Mouse (Mus musculus): ENCODE data around the gene Slc17a1. TPM values are rescaled to one million over a fixed set of nuclear protein-coding genes. Genes with fewer than 3 reads are reported as not detected.

The Slc17a1 gene
- polyA plus RNA-seq, 1 experiment from 2014 or later, result 0.53 TPM

DNA sequence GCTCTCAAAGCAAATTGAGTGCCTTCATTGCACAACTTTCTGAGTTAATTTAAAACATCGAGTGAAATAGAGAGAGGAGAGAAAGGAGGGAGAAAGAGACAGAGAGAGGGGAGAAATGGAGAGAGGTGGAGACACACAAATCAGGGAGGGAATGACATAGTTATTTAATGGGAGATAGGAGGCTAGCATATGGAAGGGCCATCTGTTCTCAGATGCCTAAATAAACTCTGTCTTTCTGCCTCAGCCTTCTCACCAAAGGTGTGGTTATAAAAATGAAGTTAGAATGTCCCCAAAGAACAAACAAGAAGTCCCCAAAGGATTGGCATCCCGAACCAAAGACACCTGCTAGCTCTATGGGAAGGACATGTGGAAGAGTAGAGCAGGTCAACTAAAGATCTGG lies 18.3 kb upstream of the Slc17a1 start:
- ATAC-seq (replicated peaks; ENCODE audit: low FRiP score, low TSS enrichment, low read depth), result no peak
- 89% methylated on average over 2 of the region's 2 CpGs for whole genome bisulfite sequencing

DNA sequence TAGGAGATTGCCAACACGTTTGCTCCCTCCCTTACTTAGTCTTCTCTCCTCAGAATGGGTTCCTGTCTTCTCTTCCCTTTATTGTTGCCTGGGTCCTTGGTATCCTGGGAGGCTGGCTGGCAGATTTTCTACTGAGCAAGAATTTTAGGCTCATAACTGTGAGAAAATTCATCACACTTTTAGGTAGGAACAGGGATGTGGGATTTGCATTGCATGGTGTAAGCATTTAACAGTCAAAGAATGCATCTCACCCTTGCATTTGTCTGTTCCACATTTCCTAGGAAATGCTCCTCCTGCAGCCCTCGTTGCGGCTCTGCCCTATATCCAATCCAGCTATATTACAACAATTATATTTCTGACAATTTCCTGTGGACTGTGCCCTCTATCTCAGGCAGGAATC lies 11.1 kb upstream of the Slc17a1 start:
- no peak for DNase-seq (ENCODE audit: low spot score)
- H3K4me3 ChIP-seq (ENCODE audit: low read depth, low read length), result no peak overlapping the region
- no peak overlapping the region for H3K27ac ChIP-seq (ENCODE audit: low read depth)
- no peaks in the 10 kb centered on the region for H3K9me3 ChIP-seq (ENCODE audit: control insufficient read depth, low read length)
- no peaks in the 10 kb centered on the region; the same call in 1 of the 2 replicates for H3K4me1 ChIP-seq (replicated peaks; ENCODE audit: control insufficient read depth, insufficient read depth, low read length)
- H3K36me3 ChIP-seq (ENCODE audit: control insufficient read depth, insufficient read depth, low read length), result no peaks in the 10 kb centered on the region
- WGBS, result 58% methylated on average over 3 of the region's 3 CpGs
- H3K4me2 ChIP-seq (ENCODE audit: low read length), result no peak overlapping the region
- no peak overlapping the region for H3K9ac ChIP-seq (ENCODE audit: low read length)
- no peaks in the 10 kb centered on the region for H3K27me3 ChIP-seq (replicated peaks; ENCODE audit: control insufficient read depth, insufficient read depth, low read length)
- ATAC-seq (replicated peaks; ENCODE audit: low FRiP score, low TSS enrichment, low read depth), result no peak

More for the DNA sequence above, 18.3 kb upstream of the Slc17a1 start:
- Histone ChIP-seq H3K4me1 (replicated peaks; ENCODE audit: control insufficient read depth, insufficient read depth, low read length) (no peaks in the 10 kb centered on the region), H3K36me3 (ENCODE audit: control insufficient read depth, insufficient read depth, low read length) (no peaks in the 10 kb centered on the region), H3K4me3 (ENCODE audit: low read depth, low read length) (no peak overlapping the region), H3K4me2 (ENCODE audit: low read length) (no peak overlapping the region), H3K9me3 (ENCODE audit: control insufficient read depth, low read length) (no peaks in the 10 kb centered on the region), H3K9ac (ENCODE audit: low read length) (no peak overlapping the region), H3K27me3 (replicated peaks; ENCODE audit: control insufficient read depth, insufficient read depth, low read length) (no peaks in the 10 kb centered on the region), H3K27ac (ENCODE audit: low read depth) (no peak overlapping the region)
- DNase-seq (ENCODE audit: low spot score), result no peak

DNA sequence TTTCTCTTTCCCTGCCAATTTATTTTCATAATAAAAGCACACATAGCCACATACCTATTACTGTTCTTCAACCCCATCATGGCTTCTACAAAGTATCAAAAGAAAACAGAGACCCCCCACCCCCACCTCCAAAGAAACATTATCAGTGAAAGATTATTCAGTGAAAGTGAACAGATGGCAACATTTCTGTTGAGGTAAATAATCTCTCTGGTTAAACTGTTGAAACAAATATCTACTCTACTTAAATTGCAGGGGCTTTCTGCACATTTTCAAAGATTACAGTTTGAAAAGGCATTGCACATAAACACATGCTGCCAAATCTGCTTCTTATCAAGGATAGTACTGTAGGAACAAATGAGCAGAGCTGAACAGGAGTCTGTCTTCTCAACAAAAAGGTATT lies 5.7 kb upstream of the Slc17a1 start:
- H3K27ac ChIP-seq (ENCODE audit: low read depth), result no peak overlapping the region
- H3K4me3 ChIP-seq (ENCODE audit: low read depth, low read length), result no peak overlapping the region
- DNase-seq (ENCODE audit: low spot score) (no peak), ATAC-seq (replicated peaks; ENCODE audit: low FRiP score, low TSS enrichment, low read depth) (no peak)
- no peaks in the 10 kb centered on the region for H3K36me3 ChIP-seq (ENCODE audit: control insufficient read depth, insufficient read depth, low read length)
- H3K27me3 ChIP-seq (replicated peaks; ENCODE audit: control insufficient read depth, insufficient read depth, low read length), result no peaks in the 10 kb centered on the region
- no peak overlapping the region for H3K9ac ChIP-seq (ENCODE audit: low read length)
- H3K9me3 ChIP-seq (ENCODE audit: control insufficient read depth, low read length), result no peaks in the 10 kb centered on the region
- no peaks in the 10 kb centered on the region for H3K4me1 ChIP-seq (replicated peaks; ENCODE audit: control insufficient read depth, insufficient read depth, low read length)
- H3K4me2 ChIP-seq (ENCODE audit: low read length), result no peak overlapping the region

DNA sequence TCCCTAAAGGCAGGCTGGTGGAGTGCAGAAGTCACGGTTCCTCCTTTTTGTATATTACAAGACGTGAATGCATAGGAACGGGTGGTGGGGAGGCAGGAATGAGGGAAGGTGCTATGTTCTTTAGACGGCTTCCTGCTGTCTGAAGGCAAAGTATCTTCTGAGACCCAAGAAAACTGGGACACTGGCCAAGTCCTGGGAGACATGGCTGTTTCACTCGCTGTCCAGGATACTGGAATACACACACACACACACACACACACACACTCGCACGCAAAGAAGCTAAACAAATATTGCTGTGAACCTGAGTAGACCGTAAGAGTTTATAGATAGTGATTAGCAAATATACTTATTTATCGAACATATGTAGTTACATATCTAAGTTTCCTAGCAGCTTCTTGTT lies 2.8 kb upstream of the Slc17a1 start:
- WGBS, result 58% methylated on average over 9 of the region's 9 CpGs
- ATAC-seq (replicated peaks; ENCODE audit: low FRiP score, low TSS enrichment, low read depth) (no peak), DNase-seq (ENCODE audit: low spot score) (no peak)
- no peaks in the 10 kb centered on the region for H3K36me3 ChIP-seq (ENCODE audit: control insufficient read depth, insufficient read depth, low read length)
- H3K4me1 ChIP-seq (replicated peaks; ENCODE audit: control insufficient read depth, insufficient read depth, low read length), result no peaks in the 10 kb centered on the region
- H3K4me2 ChIP-seq (ENCODE audit: low read length), result no peak overlapping the region
- no peaks in the 10 kb centered on the region for H3K27me3 ChIP-seq (replicated peaks; ENCODE audit: control insufficient read depth, insufficient read depth, low read length)
- no peaks in the 10 kb centered on the region for H3K9me3 ChIP-seq (ENCODE audit: control insufficient read depth, low read length)
- no peak overlapping the region for H3K4me3 ChIP-seq (ENCODE audit: low read depth, low read length)
- H3K9ac ChIP-seq (ENCODE audit: low read length), result no peak overlapping the region
- H3K27ac ChIP-seq (ENCODE audit: low read depth), result no peak overlapping the region

DNA sequence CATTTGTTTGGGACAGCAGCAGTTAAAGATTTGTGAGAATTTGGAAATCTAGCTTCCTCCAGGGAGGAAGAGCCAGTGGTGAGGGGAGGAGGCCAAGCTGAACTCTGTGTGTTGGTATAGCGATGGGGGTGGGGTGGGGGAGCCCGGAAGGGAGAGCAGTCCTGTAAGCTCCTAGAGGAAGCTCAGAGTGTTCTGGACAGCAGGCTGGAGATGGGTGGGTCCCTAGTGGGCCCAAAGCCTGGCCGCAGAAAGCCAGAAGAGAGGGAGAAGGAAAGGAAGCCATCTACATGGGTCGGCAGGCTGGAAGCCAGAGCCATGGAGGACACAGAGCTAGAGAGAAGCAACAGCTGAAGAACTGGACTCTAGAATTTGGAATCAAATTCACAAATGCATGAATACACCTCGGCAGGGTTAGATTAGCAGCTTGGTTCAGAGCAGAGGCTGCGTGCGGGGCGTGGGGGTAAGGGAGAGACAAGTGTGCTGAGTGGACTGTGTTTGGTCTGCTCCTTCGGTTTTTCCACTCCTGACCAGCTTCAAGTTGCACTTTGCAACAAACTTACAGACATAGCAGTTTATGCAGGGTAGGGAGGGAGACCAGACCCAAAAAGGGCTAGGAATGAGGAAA lies 1.4 kb upstream of the Slc17a1 start:
- WGBS, result 68% methylated on average over 9 of the region's 9 CpGs
- Histone ChIP-seq H3K9me3 (ENCODE audit: control insufficient read depth, low read length) (no peaks in the 10 kb centered on the region), H3K27ac (ENCODE audit: low read depth) (no peak overlapping the region), H3K4me3 (ENCODE audit: low read depth, low read length) (no peak overlapping the region), H3K9ac (ENCODE audit: low read length) (no peak overlapping the region), H3K4me2 (ENCODE audit: low read length) (no peak overlapping the region), H3K27me3 (replicated peaks; ENCODE audit: control insufficient read depth, insufficient read depth, low read length) (no peaks in the 10 kb centered on the region), H3K36me3 (ENCODE audit: control insufficient read depth, insufficient read depth, low read length) (no peaks in the 10 kb centered on the region), H3K4me1 (replicated peaks; ENCODE audit: control insufficient read depth, insufficient read depth, low read length) (no peaks in the 10 kb centered on the region)
- DNase-seq (ENCODE audit: low spot score) (no peak), ATAC-seq (replicated peaks; ENCODE audit: low FRiP score, low TSS enrichment, low read depth) (no peak)

DNA sequence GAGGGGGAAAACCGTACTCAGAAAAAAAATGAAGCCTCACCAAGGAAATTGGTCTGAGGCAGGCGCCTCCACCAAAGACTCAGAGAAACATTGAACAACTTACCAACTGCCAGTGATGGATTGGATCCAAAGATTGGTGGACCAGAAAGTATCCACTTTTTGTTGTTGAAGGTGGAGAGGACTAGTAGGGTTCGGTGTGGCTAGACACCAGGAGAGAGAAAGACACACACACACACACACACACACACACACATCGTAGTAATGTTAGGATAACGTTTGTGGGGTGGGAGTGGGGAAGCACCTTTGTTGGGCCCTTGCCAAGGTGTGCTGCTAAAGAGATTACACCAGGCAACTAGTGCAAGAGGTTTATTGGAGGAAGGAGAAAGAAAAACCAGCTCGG lies 550 bp upstream of the Slc17a1 start:
- Histone ChIP-seq H3K27ac (ENCODE audit: low read depth) (no peak overlapping the region), H3K4me2 (ENCODE audit: low read length) (no peak overlapping the region), H3K4me1 (replicated peaks; ENCODE audit: control insufficient read depth, insufficient read depth, low read length) (no peaks in the 10 kb centered on the region), H3K9me3 (ENCODE audit: control insufficient read depth, low read length) (no peaks in the 10 kb centered on the region), H3K36me3 (ENCODE audit: control insufficient read depth, insufficient read depth, low read length) (no peaks in the 10 kb centered on the region), H3K9ac (ENCODE audit: low read length) (no peak overlapping the region), H3K27me3 (replicated peaks; ENCODE audit: control insufficient read depth, insufficient read depth, low read length) (no peaks in the 10 kb centered on the region), H3K4me3 (ENCODE audit: low read depth, low read length) (no peak overlapping the region)
- ATAC-seq (replicated peaks; ENCODE audit: low FRiP score, low TSS enrichment, low read depth) (no peak), DNase-seq (ENCODE audit: low spot score) (no peak)
- 77% methylated on average over 6 of the region's 6 CpGs for WGBS

DNA sequence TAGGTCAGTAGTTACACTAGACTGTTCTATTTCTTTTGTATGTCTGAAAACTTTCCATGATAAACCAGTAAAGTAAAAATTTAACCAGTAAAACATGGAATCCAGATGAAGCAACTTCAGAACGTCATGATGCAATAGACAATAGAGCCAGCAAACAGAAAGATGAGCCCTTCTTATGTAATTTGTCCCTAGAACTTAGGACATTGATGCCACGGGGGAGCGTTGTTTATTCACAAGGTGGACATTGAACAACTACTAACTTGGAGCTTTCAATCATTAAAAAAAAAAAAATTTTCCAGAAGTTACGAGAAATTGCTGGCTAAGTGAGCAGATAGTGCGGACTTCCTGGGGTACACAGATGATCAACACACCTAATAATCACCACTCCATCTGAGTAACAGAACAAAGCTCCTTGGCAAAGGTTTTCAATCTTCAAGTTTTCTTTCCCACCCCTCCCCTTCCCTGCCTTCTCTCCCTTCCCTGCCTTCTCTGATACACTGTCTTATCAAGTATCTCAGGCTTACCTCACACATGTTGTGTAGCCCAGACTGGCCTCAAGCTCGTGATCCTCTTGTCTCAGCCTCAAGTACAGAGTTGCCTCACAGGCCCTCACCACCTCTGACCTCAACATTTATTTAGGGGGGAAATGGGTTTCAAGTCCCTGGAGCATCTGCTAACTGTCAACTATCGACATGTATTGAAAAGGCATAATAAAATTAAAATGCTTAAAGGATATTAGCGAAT lies 1.4 kb downstream of the Slc17a1 start:
- WGBS, result 92% methylated on average over 8 of the region's 8 CpGs

DNA sequence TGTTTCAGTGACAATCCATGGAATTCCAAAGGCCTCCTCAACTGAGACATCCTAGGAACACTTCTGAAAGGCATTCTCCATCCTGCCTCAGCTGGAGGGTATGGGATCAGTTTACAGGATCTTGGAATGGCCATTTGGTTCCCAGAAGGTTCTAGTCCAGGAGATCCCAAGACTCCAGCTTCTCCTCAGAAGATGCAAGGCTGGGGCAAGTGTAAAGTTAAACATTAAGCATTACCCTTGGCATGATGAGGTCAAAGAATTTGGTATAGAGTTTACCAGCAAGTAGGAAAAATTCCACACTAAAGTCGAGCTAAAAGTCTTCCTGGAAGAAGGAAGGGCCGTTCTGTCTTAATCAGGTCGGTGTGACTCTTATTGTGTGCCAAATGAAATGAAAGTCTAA lies 2.4 kb downstream of the Slc17a1 start:
- Histone ChIP-seq H3K27ac (ENCODE audit: low read depth) (no peak overlapping the region), H3K4me3 (ENCODE audit: low read depth, low read length) (no peak overlapping the region), H3K9me3 (ENCODE audit: control insufficient read depth, low read length) (no peaks in the 10 kb centered on the region), H3K4me1 (replicated peaks; ENCODE audit: control insufficient read depth, insufficient read depth, low read length) (no peaks in the 10 kb centered on the region), H3K36me3 (ENCODE audit: control insufficient read depth, insufficient read depth, low read length) (no peaks in the 10 kb centered on the region), H3K4me2 (ENCODE audit: low read length) (no peak overlapping the region), H3K9ac (ENCODE audit: low read length) (no peak overlapping the region), H3K27me3 (replicated peaks; ENCODE audit: control insufficient read depth, insufficient read depth, low read length) (no peaks in the 10 kb centered on the region)
- 83% methylated on average over 3 of the region's 3 CpGs for WGBS
- no peak for DNase-seq (ENCODE audit: low spot score)
- ATAC-seq (replicated peaks; ENCODE audit: low FRiP score, low TSS enrichment, low read depth), result no peak

More for the DNA sequence above, 1.4 kb downstream of the Slc17a1 start:
- Histone ChIP-seq H3K4me2 (ENCODE audit: low read length) (no peak overlapping the region), H3K4me3 (ENCODE audit: low read depth, low read length) (no peak overlapping the region), H3K4me1 (replicated peaks; ENCODE audit: control insufficient read depth, insufficient read depth, low read length) (no peaks in the 10 kb centered on the region), H3K36me3 (ENCODE audit: control insufficient read depth, insufficient read depth, low read length) (no peaks in the 10 kb centered on the region), H3K27me3 (replicated peaks; ENCODE audit: control insufficient read depth, insufficient read depth, low read length) (no peaks in the 10 kb centered on the region), H3K9me3 (ENCODE audit: control insufficient read depth, low read length) (no peaks in the 10 kb centered on the region), H3K9ac (ENCODE audit: low read length) (no peak overlapping the region), H3K27ac (ENCODE audit: low read depth) (no peak overlapping the region)
- DNase-seq (ENCODE audit: low spot score) (no peak), ATAC-seq (replicated peaks; ENCODE audit: low FRiP score, low TSS enrichment, low read depth) (no peak)

DNA sequence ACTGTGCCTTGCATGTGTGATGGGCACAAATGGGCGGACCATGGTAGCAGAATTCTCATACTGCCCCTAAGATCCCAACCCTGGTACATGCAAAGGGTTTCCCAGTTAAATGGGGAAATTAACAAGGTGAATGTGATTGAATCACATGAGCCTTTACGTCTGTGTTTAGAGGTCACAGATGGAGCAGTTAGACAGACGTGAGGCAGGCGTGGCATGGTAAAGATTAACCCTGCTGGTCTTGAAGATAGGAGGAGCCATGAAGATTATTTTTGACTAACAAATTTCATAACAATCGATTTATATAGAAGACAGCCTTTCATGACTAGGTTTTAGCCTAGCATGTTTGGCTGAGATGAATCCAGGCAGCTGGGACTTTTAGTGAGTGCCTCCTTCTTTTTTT lies 5.6 kb downstream of the Slc17a1 start:
- H3K4me1 ChIP-seq (replicated peaks; ENCODE audit: control insufficient read depth, insufficient read depth, low read length), result no peaks in the 10 kb centered on the region
- no peak overlapping the region for H3K27ac ChIP-seq (ENCODE audit: low read depth)
- no peaks in the 10 kb centered on the region for H3K27me3 ChIP-seq (replicated peaks; ENCODE audit: control insufficient read depth, insufficient read depth, low read length)
- H3K9me3 ChIP-seq (ENCODE audit: control insufficient read depth, low read length), result no peaks in the 10 kb centered on the region
- no peak overlapping the region for H3K4me3 ChIP-seq (ENCODE audit: low read depth, low read length)
- ATAC-seq (replicated peaks; ENCODE audit: low FRiP score, low TSS enrichment, low read depth), result no peak
- no peak overlapping the region for H3K9ac ChIP-seq (ENCODE audit: low read length)
- WGBS, result 69% methylated on average over 5 of the region's 5 CpGs
- DNase-seq (ENCODE audit: low spot score), result no peak
- H3K36me3 ChIP-seq (ENCODE audit: control insufficient read depth, insufficient read depth, low read length), result no peaks in the 10 kb centered on the region
- no peak overlapping the region for H3K4me2 ChIP-seq (ENCODE audit: low read length)
